Mouse (Mus musculus): ENCODE measurements around the gene Furin. TPM values are rescaled to one million over a fixed set of nuclear protein-coding genes. Genes with fewer than 3 reads are reported as not detected.

The Furin gene
- polyA plus RNA-seq (2012; rRNA removed) = 145 and 172 TPM in 2 replicates

DNA sequence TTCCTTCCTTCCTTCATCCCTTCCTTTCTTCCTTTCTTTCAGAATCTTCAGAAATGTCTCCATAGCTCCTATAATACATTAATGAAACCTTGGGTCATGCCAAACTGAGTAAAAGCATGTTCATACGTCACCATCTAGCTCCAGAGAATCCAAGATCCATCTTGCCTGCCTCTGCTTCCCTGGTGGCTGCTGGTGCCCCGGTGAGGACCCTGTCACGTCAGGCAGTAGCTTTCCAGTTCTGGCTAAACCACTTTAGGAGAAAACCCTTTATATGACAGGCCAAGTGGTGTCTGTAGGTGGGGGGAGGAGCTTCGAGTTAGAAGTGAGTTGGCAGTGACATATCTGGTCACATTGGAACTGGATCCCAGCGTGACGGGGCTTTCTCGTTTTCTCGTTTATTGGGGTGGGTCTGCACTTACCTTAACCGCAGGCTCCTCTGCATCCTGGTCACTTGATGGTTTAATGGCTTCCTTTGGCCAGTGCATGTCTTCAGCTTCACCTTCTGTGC lies at the start of gene Furin:
Gene Furin (minus strand): TSS at position 249 of the 508 bp plus-strand sequence.
- Histone ChIP-seq H3K4me3 (ENCODE audit: insufficient read depth, low read depth, low read length) (no peak within 1 kb of the TSS), H3K27me3 (replicated peaks; ENCODE audit: control insufficient read depth, insufficient read depth, low read length) (no peaks in the 10 kb centered on the region), H3K36me3 (ENCODE audit: control insufficient read depth, insufficient read depth, low read length) (no peaks in the 10 kb centered on the region), H3K27ac (ENCODE audit: insufficient read depth, low read depth, low read length) (no peak within 1 kb of the TSS), H3K4me1 (ENCODE audit: control insufficient read depth, insufficient read depth, low read length) (peaks cover 7% of the 10 kb centered on the region)
- 73% methylated on average over 9 of the region's 9 CpGs for WGBS
- no peak for DNase-seq
- TF ChIP-seq CTCF (conservative IDR thresholded peaks at IDR 0.05; ENCODE audit: insufficient read depth, insufficient read length, low read depth, low read length) = no peak
- no peak for TF ChIP-seq POLR2A (IDR thresholded peaks at IDR 0.05; ENCODE audit: low read depth, low read length)

- Histone ChIP-seq H3K4me3 (ENCODE audit: insufficient read depth, low read depth, low read length) (no peak overlapping the region), H3K36me3 (ENCODE audit: control insufficient read depth, insufficient read depth, low read length) (no peaks in the 10 kb centered on the region), H3K4me1 (ENCODE audit: control insufficient read depth, insufficient read depth, low read length) (no peaks in the 10 kb centered on the region; the same call in 1 of the 2 replicates), H3K27ac (ENCODE audit: insufficient read depth, low read depth, low read length) (no peak overlapping the region), H3K27me3 (replicated peaks; ENCODE audit: control insufficient read depth, insufficient read depth, low read length) (no peaks in the 10 kb centered on the region)
- TF ChIP-seq POLR2A (IDR thresholded peaks at IDR 0.05; ENCODE audit: low read depth, low read length) (no peak), CTCF (conservative IDR thresholded peaks at IDR 0.05; ENCODE audit: insufficient read depth, insufficient read length, low read depth, low read length) (no peak)
- DNase-seq = no peak
- WGBS = 74% methylated on average over 2 of the region's 2 CpGs
Measured at GRCm38 (mm10) chr7:80454786-80455185, 49.5 kb upstream of the Furin start.

DNA sequence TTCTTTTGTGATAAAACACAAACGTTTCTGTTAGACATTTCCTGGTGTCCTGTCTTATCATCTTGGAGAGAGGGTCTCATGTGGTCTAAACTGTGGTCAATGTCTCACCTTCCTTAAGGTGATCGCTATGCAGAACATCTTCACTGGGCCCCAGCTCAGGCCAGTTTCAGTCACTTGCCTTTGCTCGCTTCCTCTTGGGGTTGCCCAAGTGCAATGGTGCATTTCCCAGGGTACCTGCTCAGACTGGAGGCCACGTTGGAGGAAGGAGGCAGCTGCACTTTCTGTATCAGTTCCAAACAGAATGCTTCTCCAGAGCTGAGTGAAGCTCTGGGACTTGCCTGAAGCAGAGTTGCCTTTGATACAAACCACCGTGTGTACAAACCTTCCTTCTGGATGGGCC lies 48.8 kb upstream of the Furin start:
- no peaks in the 10 kb centered on the region for H3K36me3 ChIP-seq (ENCODE audit: control insufficient read depth, insufficient read depth, low read length)
- no peaks in the 10 kb centered on the region; the same call in 1 of the 2 replicates for H3K4me1 ChIP-seq (ENCODE audit: control insufficient read depth, insufficient read depth, low read length)
- DNase-seq = no peak
- 84% methylated on average over 5 of the region's 5 CpGs for WGBS
- H3K27ac ChIP-seq (ENCODE audit: insufficient read depth, low read depth, low read length) = no peak overlapping the region
- H3K27me3 ChIP-seq (replicated peaks; ENCODE audit: control insufficient read depth, insufficient read depth, low read length) = no peaks in the 10 kb centered on the region
- H3K4me3 ChIP-seq (ENCODE audit: insufficient read depth, low read depth, low read length) = no peak overlapping the region
- TF ChIP-seq CTCF (conservative IDR thresholded peaks at IDR 0.05; ENCODE audit: insufficient read depth, insufficient read length, low read depth, low read length) (no peak), POLR2A (IDR thresholded peaks at IDR 0.05; ENCODE audit: low read depth, low read length) (no peak)

GRCm38 (mm10) chr7:80453121-80453520 lies 47.9 kb upstream of the Furin start:
- Histone ChIP-seq H3K27me3 (replicated peaks; ENCODE audit: control insufficient read depth, insufficient read depth, low read length) (no peaks in the 10 kb centered on the region), H3K27ac (ENCODE audit: insufficient read depth, low read depth, low read length) (no peak overlapping the region), H3K4me3 (ENCODE audit: insufficient read depth, low read depth, low read length) (no peak overlapping the region), H3K4me1 (ENCODE audit: control insufficient read depth, insufficient read depth, low read length) (no peaks in the 10 kb centered on the region; the same call in 1 of the 2 replicates), H3K36me3 (ENCODE audit: control insufficient read depth, insufficient read depth, low read length) (no peaks in the 10 kb centered on the region)
- 98% methylated on average over 3 of the region's 3 CpGs for WGBS
- TF ChIP-seq POLR2A (IDR thresholded peaks at IDR 0.05; ENCODE audit: low read depth, low read length) = no peak
- no peak for TF ChIP-seq CTCF (conservative IDR thresholded peaks at IDR 0.05; ENCODE audit: insufficient read depth, insufficient read length, low read depth, low read length)
- no peak for DNase-seq

GRCm38 (mm10) chr7:80452241-80452640 lies 47.0 kb upstream of the Furin start:
- H3K4me1 ChIP-seq (ENCODE audit: control insufficient read depth, insufficient read depth, low read length) = no peaks in the 10 kb centered on the region; the same call in 1 of the 2 replicates
- H3K36me3 ChIP-seq (ENCODE audit: control insufficient read depth, insufficient read depth, low read length) = no peaks in the 10 kb centered on the region
- H3K4me3 ChIP-seq (ENCODE audit: insufficient read depth, low read depth, low read length) = no peak overlapping the region
- no peak overlapping the region for H3K27ac ChIP-seq (ENCODE audit: insufficient read depth, low read depth, low read length)
- H3K27me3 ChIP-seq (replicated peaks; ENCODE audit: control insufficient read depth, insufficient read depth, low read length) = no peaks in the 10 kb centered on the region
- 94% methylated on average over 5 of the region's 5 CpGs for WGBS
- DNase-seq = no peak
- no peak for TF ChIP-seq POLR2A (IDR thresholded peaks at IDR 0.05; ENCODE audit: low read depth, low read length)
- TF ChIP-seq CTCF (conservative IDR thresholded peaks at IDR 0.05; ENCODE audit: insufficient read depth, insufficient read length, low read depth, low read length) = no peak

DNA sequence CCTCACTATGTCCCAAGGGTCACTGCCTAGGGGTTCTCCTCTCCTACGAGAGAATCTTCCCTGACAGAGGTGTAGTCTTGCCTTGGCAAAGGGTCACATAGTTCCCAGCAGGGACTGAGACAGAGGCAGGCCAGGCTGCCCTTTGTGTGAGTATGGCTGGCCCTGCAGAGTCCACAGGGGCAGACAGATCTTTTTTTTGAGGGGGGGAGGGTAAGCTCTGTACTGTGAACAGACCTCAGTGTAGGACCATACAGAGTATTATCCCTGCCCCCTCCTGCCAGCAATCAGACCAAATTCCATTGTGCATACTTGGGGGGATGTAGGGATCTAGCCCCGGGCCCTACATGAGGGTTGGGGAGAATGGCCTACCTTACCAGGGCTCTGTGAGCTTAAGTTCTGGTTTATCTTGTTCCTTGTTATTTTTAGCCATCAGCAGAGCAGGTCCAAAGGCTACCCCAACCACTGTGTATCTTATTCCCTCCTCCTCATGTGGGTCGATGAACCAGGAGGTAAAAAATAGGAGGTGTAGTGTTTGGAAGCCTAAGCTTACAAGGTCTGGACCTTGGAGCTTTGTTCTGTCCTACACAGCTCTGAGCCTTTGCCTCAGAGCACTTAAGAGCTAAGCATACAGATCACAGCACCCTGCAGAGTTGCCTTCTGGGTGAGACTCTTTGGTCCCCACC lies 46.5 kb upstream of the Furin start:
- WGBS = 54% methylated on average over 3 of the region's 3 CpGs
- H3K27me3 ChIP-seq (replicated peaks; ENCODE audit: control insufficient read depth, insufficient read depth, low read length) = no peaks in the 10 kb centered on the region
- TF ChIP-seq CTCF (conservative IDR thresholded peaks at IDR 0.05; ENCODE audit: insufficient read depth, insufficient read length, low read depth, low read length) = no peak
- TF ChIP-seq POLR2A (IDR thresholded peaks at IDR 0.05; ENCODE audit: low read depth, low read length) = no peak
- no peak overlapping the region for H3K27ac ChIP-seq (ENCODE audit: insufficient read depth, low read depth, low read length)
- DNase-seq = peak; percentile 19
- H3K4me3 ChIP-seq (ENCODE audit: insufficient read depth, low read depth, low read length) = no peak overlapping the region
- H3K4me1 ChIP-seq (ENCODE audit: control insufficient read depth, insufficient read depth, low read length) = no peaks in the 10 kb centered on the region; the same call in 1 of the 2 replicates
- no peaks in the 10 kb centered on the region for H3K36me3 ChIP-seq (ENCODE audit: control insufficient read depth, insufficient read depth, low read length)

GRCm38 (mm10) chr7:80450354-80450753 lies 45.1 kb upstream of the Furin start:
- H3K36me3 ChIP-seq (ENCODE audit: control insufficient read depth, insufficient read depth, low read length) = no peaks in the 10 kb centered on the region
- H3K27me3 ChIP-seq (replicated peaks; ENCODE audit: control insufficient read depth, insufficient read depth, low read length) = no peaks in the 10 kb centered on the region
- 89% methylated on average over 4 of the region's 4 CpGs for WGBS
- H3K4me3 ChIP-seq (ENCODE audit: insufficient read depth, low read depth, low read length) = no peak overlapping the region
- DNase-seq = no peak
- no peak overlapping the region for H3K27ac ChIP-seq (ENCODE audit: insufficient read depth, low read depth, low read length)
- TF ChIP-seq CTCF (conservative IDR thresholded peaks at IDR 0.05; ENCODE audit: insufficient read depth, insufficient read length, low read depth, low read length) (no peak), POLR2A (IDR thresholded peaks at IDR 0.05; ENCODE audit: low read depth, low read length) (no peak)
- no peaks in the 10 kb centered on the region; the same call in 1 of the 2 replicates for H3K4me1 ChIP-seq (ENCODE audit: control insufficient read depth, insufficient read depth, low read length)
